Mouse (Mus musculus) adrenal gland, adult 18-20 months (tissue): ENCODE measurements at regions not wholly inside any gene's neighbourhood (a gene's known extent, or its start where the extent isn't known, plus 50 kb on each side); places are given as distances from the start of the nearest gene placed in this dataset.

Experiments
- DNase-seq, 2 experiments: peaks; one replicate each; pipeline ENCODE4 v3.0.0; 2021 to 2022; ENCODE audit warnings: low spot score in 2 of 2
- microRNA-seq, 2 experiments: library from miRNA; unstranded; fragments of <30 nt; microRNA quantifications; one replicate each; pipeline ENCODE4 v1.2.0; 2021; ENCODE audit warnings: borderline number of aligned reads in 2 of 2

DNA sequence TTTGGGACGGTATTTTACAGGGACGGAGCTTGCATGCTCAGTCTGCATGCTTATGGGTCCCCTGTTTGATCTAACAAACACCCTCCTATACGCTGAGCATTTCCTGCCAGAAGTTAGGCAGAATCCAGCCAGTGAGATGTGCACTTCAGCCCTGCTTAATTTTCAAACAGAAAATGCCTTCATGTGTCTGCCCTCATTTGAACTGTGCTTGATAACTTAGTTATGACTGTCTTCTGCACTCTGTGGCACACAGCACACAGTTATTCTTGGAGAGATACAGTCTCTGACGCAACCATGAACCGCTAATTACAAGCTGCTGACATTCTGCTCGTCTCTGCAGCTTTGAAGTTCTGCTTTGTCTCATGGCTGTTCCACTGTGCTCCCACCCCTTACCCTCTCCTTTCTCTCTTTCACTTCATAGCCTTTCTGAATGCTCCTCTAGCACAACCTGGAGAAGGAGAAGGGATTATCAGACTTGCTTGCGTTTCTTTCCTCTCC is 160.2 kb downstream of the Gm11361 start:
- DNase-seq, result peak in 1 of 2 experiments; percentile 20

DNA sequence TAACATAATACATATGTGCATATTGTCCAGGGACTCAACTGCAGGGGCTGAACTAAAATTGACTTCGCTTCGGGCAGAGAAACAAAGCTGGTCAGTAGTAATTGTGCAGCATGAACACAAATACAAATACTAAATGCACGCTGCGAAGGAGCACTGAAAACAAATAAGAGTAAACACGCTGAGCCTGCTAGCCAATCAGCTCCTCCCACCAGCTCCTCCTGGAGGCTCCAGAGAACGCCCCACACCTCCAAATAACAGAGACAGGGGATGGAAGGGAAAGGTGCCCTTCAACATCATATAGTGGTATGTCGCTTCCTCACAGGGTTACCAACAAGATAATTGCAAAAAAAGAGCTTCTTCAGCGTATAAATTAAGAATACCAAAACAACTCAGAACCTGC is 159.6 kb downstream of the Gm11361 start:
- DNase-seq, result no peak

DNA sequence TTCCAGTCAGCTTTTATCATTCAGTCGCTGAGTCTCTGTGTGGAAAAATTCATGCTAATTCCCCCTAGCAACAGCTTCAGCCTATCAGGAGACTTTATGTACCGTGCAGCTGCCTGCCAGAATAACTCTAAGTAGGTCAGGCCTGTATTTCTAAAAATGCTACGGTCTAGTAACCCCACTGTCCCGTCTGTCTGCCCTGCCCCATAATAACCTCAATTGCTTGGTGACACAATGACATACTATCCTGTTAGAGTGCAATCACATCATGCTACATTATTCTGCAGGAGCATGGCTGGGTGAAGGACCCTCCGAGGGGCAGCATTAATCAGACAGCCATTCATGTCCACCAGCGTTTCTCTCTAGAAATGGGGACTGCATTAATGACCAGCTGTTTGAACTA is 158.9 kb downstream of the Gm11361 start:
- peak in 1 of 2 experiments; percentile 25 for DNase-seq

DNA sequence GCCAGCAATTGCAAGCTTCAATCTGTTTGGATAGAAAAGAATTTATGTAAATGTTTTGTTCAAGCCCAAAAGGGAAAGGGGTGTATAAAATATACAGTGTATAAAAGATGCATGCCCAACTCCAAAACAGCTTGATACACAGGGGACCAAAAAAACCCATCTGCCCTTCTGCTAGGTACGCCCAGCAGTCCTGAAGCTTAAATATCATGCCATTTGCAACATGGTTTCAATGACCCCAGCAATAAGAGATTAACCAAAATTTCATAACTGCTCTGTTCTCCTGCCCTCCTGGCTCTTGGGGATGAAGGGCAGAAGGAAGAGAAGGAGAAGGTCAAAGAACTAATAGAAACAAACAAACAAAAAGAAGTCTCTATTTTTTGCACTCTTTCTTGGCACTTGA is 158.4 kb downstream of the Gm11361 start:
- no peak for DNase-seq

DNA sequence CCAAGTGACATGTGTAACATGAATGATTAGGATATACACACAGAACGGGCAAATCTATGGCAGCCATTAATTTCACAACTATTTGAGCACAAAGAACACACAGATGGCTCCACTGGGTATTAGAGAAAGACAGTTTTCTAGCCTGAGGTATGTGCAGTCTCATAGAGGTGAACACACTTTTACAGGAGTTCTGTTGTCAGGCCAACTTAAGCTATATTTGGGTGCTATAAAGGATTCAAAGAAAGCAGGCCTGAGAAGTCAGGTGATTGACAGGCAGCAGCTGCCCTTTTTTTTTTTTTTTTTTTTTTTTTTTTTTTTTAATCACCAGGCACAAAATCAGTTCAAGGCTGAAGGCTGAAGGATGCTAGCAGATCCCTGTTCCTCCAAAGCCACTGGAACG is 153.0 kb downstream of the Gm11361 start:
- no peak for DNase-seq

DNA sequence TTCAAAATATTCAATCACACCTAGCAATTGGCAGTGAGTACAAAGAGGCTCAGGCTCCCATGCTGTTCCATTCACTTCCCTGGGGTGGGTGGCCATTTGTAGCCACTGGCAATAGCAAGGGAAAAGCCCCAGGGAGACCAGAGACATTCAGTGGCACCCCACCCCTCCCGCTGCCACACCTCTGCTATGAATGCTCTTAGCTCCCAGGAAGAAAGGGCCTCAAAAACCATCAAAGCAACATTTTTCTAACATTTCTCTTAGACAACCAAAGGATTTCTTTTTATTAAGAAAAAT is 152.2 kb downstream of the Gm11361 start:
- no peak for DNase-seq

DNA sequence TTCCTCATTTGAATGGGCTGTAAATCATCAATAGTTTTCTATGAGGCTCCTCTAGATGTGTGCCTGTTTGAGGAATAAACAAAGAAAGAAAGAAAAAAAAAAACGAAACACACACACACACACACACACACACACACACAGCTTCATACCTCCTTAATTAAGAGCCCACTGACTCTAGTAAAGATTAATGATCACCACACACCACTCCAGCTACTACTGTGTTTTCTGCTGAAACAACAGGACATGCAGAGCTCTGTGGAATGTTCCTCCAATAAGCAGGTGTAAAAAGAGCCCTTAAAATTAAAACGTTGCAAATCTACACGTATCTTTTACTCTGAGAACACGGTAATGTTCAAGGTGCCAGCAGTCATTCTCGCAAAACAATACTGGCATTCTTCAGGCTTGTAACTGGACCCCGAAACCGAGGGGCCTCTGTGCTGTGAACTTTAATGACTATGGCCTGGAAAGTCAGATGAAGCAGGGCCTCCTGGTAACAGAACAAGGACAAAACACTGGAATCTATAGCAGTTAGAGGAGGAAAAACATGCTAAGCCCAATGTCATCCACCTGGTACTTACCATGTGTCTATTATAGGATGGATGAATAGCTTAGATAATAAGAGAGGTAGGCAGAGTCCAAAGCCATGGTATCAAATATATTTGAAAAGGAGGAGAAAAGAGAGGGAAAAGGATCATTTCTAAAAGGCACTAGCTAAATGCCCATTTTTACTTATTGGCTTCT is 151.7 kb downstream of the Gm11361 start:
- no peak for DNase-seq

DNA sequence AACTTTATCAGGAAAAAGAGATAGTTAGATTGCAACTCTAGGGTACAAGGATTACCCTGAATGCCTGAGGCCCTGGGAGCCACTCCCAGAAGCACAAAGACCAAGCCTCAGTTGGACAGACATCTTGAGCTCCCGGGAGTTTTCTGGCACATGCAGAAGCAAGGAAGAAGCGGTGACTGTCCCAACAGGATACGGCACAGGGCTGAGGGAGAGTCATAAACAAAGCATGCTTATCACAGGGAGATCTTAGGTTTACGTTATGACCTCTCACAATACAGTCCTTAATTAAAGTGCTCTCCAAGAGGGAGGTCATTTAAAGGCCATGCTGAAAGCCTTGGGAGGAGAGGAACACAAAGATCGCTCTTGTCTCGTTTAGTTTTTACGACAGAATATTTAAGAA is 143.1 kb downstream of the Gm11361 start:
- no peak for DNase-seq

Small RNA genes in the stretch of these regions (microRNA-seq; reads per million reads assigned to microRNA genes)
- 0 reads per million in 2 experiments for gene Mir6368
